In genomic region chr2:90581006-90581795, GRCm38 (mm10) we compare ENCODE assay signal across 7 mouse cellular contexts. TPM values are rescaled to one million over a fixed set of nuclear protein-coding genes. Genes with fewer than 3 reads are reported as not detected.
DNase-seq lines count a peak whose midpoint lies in the region; ATAC-seq and TF ChIP-seq lines count a peak whose summit lies in the region.

No protein-coding gene starts in this region.

- peak overlapping the region; percentile 97 for H3K4me2 ChIP-seq in lung, postnatal 0 days (replicated peaks; ENCODE audit: low read depth, low read length)
- peak overlapping the region; percentile 87 for H3K4me2 ChIP-seq in hindbrain, embryonic 13.5 days
- peak overlapping the region; percentile 89 for H3K4me2 ChIP-seq in midbrain, embryonic 14.5 days (ENCODE audit: low read length)

- peak overlapping the region; percentile 61 for H3K9ac ChIP-seq in lung, postnatal 0 days (replicated peaks; ENCODE audit: low read depth)
- peak overlapping the region; percentile 96 for H3K9ac ChIP-seq in hindbrain, embryonic 13.5 days
- peak overlapping the region; percentile 93 for H3K9ac ChIP-seq in midbrain, embryonic 14.5 days (replicated peaks; ENCODE audit: low read length)

- TF ChIP-seq POLR2A in cortical plate, adult 2 months (IDR thresholded peaks at IDR 0.05; ENCODE audit: extremely low read depth, insufficient read depth, low read length), result no peak

- TF ChIP-seq CTCF in lung, postnatal 0 days (IDR thresholded peaks at IDR 0.05), result no peak
- TF ChIP-seq CTCF in cortical plate, adult 2 months (IDR thresholded peaks at IDR 0.05; ENCODE audit: extremely low read depth, insufficient read depth, low read length), result no peak

- H3K4me3 ChIP-seq in lung, postnatal 0 days (ENCODE audit: low read depth, low read length), result peak overlapping the region; percentile 82
- peak overlapping the region; percentile 95 for H3K4me3 ChIP-seq in cortical plate, adult 2 months (ENCODE audit: insufficient read depth, low read length)
- peak overlapping the region; percentile 92 for H3K4me3 ChIP-seq in hindbrain, embryonic 13.5 days
- H3K4me3 ChIP-seq in midbrain, embryonic 14.5 days (replicated peaks; ENCODE audit: low read depth, low read length), result peak overlapping the region; percentile 90

- 12% methylated on average over 11 of the region's 11 CpGs for WGBS in lung, postnatal 0 days
- 15% methylated on average over 11 of the region's 11 CpGs for WGBS in hindbrain, embryonic 13.5 days
- WGBS in midbrain, embryonic 14.5 days, result 17% methylated on average over 11 of the region's 11 CpGs

- H3K27me3 ChIP-seq in lung, postnatal 0 days (replicated peaks; ENCODE audit: insufficient read depth, low read length), result no peaks in the 10 kb centered on the region
- H3K27me3 ChIP-seq in hindbrain, embryonic 13.5 days, result no peaks in the 10 kb centered on the region
- H3K27me3 ChIP-seq in midbrain, embryonic 14.5 days (ENCODE audit: control insufficient read depth, insufficient read depth, low read length), result no peaks in the 10 kb centered on the region

- no peaks in the 10 kb centered on the region for H3K4me1 ChIP-seq in lung, postnatal 0 days (ENCODE audit: insufficient read depth, low read depth, low read length)
- H3K4me1 ChIP-seq in cortical plate, adult 2 months (ENCODE audit: control insufficient read depth, insufficient read depth, low read length), result peaks cover 5% of the 10 kb centered on the region; the same call in 1 of the 2 replicates
- peaks cover 24% of the 10 kb centered on the region for H3K4me1 ChIP-seq in hindbrain, embryonic 13.5 days (replicated peaks)
- 0 out of 2 replicates have a peak, but pooled peaks cover 3% of the 10 kb centered on the region for H3K4me1 ChIP-seq in midbrain, embryonic 14.5 days (ENCODE audit: control insufficient read depth, insufficient read depth, low read length)

- no peaks in the 10 kb centered on the region for H3K9me3 ChIP-seq in lung, postnatal 0 days (ENCODE audit: low read length)
- H3K9me3 ChIP-seq in hindbrain, embryonic 13.5 days, result no peaks in the 10 kb centered on the region
- 0 out of 2 replicates have a peak, but pooled peaks cover under 1% of the 10 kb centered on the region for H3K9me3 ChIP-seq in midbrain, embryonic 14.5 days (ENCODE audit: control insufficient read depth, low read length)

- TF ChIP-seq EP300 in lung, postnatal 0 days (IDR thresholded peaks at IDR 0.05), result no peak

- H3K27ac ChIP-seq in lung, postnatal 0 days (ENCODE audit: low read length), result peak overlapping the region; percentile 91
- H3K27ac ChIP-seq in cortical plate, adult 2 months (ENCODE audit: insufficient read depth, low read length), result peak overlapping the region; percentile 98
- H3K27ac ChIP-seq in hindbrain, embryonic 13.5 days, result peak overlapping the region; percentile 94
- H3K27ac ChIP-seq in midbrain, embryonic 14.5 days (replicated peaks; ENCODE audit: low read depth, low read length), result peak overlapping the region; percentile 93

- peak; percentile 36 for DNase-seq in lung, postnatal 0 days (ENCODE audit: low spot score)
- DNase-seq in lung, postnatal 25 days (ENCODE audit: low spot score), result no peak
- no peak for DNase-seq in midbrain, embryonic 14.5 days
- DNase-seq in adipocyte (ENCODE audit: low spot score), result no peak
- no peak for DNase-seq in retina, postnatal 1 day

- ATAC-seq in lung, postnatal 0 days, result 0 out of 2 replicates have a peak, but pooled peaks have one; percentile 0
- ATAC-seq in hindbrain, embryonic 13.5 days (ENCODE audit: low FRiP score), result no peak; the same call in 1 of the 2 replicates
- no peak; the same call in none of the 2 replicates for ATAC-seq in midbrain, embryonic 14.5 days (ENCODE audit: low FRiP score, low TSS enrichment)

- H3K36me3 ChIP-seq in lung, postnatal 0 days (ENCODE audit: insufficient read depth, low read length), result no peaks in the 10 kb centered on the region
- no peaks in the 10 kb centered on the region for H3K36me3 ChIP-seq in hindbrain, embryonic 13.5 days
- no peaks in the 10 kb centered on the region for H3K36me3 ChIP-seq in midbrain, embryonic 14.5 days (ENCODE audit: control insufficient read depth, insufficient read depth, low read length)

RNA-seq across cellular contexts. Expression of gene Ptprj, which starts 0.8 kb away (rescaled TPM):
- polyA plus RNA-seq in lung, postnatal 0 days (2015; fragmentation: Nextera tagmentation; extraction: Ambion mirVana), result 4.2 TPM in 2 replicates
- polyA plus RNA-seq in cortical plate, adult 2 months (2012; rRNA removed), result 36.9 and 40.2 TPM in 2 replicates
- 3.8 and 4.3 TPM in 2 replicates for polyA plus RNA-seq in hindbrain, embryonic 13.5 days (2015; fragmentation: Nextera tagmentation; extraction: Ambion mirVana)
- polyA plus RNA-seq in midbrain, embryonic 14.5 days (2014; fragmentation: Nextera tagmentation; extraction: Ambion mirVana), result 7.1 and 7.2 TPM in 2 replicates
